ENCODE assay signal across 19 mouse cellular contexts in genomic region chr12:83233651-83234050, GRCm38 (mm10).
DNase-seq lines count a peak whose midpoint lies in the region; ATAC-seq lines count a peak whose summit lies in the region.
"Had no signal": no experiment of that assay in that cellular context is flagged by ENCODE, and none has a peak within 500 bp of the region (broad histone marks: within the 10 kb centered on the region; RNA-seq: fewer than 3 reads in every experiment).

No protein-coding gene starts in this region.

- H3K4me1 ChIP-seq in forebrain, embryonic 15.5 days = no peaks in the 10 kb centered on the region
- H3K4me1 ChIP-seq: liver, embryonic 12.5 days; megakaryocyte, embryonic 14.5 days had no signal

- H3K36me3 ChIP-seq in forebrain, embryonic 15.5 days = no peaks in the 10 kb centered on the region
- H3K36me3 ChIP-seq: forebrain, embryonic 12.5 days; hindbrain, embryonic 13.5 days; liver, embryonic 12.5 days had no signal

- H3K9me3 ChIP-seq in forebrain, embryonic 15.5 days = no peaks in the 10 kb centered on the region
- H3K9me3 ChIP-seq: forebrain, embryonic 12.5 days had no signal

- WGBS in forebrain, embryonic 15.5 days = 31% methylated on average over 7 of the region's 7 CpGs

- intact Hi-C loops in heart, postnatal 10 days (cut with DNase I) = no loop called here

- H3K27ac ChIP-seq in forebrain, embryonic 15.5 days (replicated peaks) = no peak overlapping the region
- H3K27ac ChIP-seq: forebrain, embryonic 12.5 days; hindbrain, embryonic 13.5 days; liver, embryonic 12.5 days had no signal

- H3K9ac ChIP-seq in forebrain, embryonic 15.5 days (replicated peaks) = no peak overlapping the region
- H3K9ac ChIP-seq: forebrain, embryonic 12.5 days; hindbrain, embryonic 13.5 days; liver, embryonic 12.5 days had no signal

- ATAC-seq in forebrain, embryonic 15.5 days (replicated peaks) = no peak
- ATAC-seq: activated CD4-positive, CD25-positive, alpha-beta regulatory T cell, adult 4 months; intestine, embryonic 16.5 days; liver, embryonic 12.5 days; lung, postnatal 0 days had no signal

- DNase-seq in kidney, adult 11 months = peak; percentile 21
- no peak for DNase-seq in kidney, postnatal 10 days
- DNase-seq in heart, adult 18-20 months = peak; percentile 57 to 73
- peak; percentile 48 for DNase-seq in heart, adult 8-10 months (ENCODE audit: low spot score)
- DNase-seq in heart, postnatal 10 days = peak; percentile 70 to 74
- DNase-seq in layer of hippocampus, postnatal 25 days (ENCODE audit: extremely low spot score in 1 of 2, low spot score in 1 of 2) = no peak
- DNase-seq: cerebellum, adult 9-10 months; gastrocnemius, postnatal 14 days; layer of hippocampus, adult 9-11 months; left cerebral cortex, postnatal 4 days; right cerebral cortex, postnatal 4 days had no signal

- no peak overlapping the region for H3K4me3 ChIP-seq in forebrain, embryonic 15.5 days
- H3K4me3 ChIP-seq: forebrain, embryonic 12.5 days; hindbrain, embryonic 13.5 days; liver, embryonic 12.5 days; megakaryocyte, embryonic 14.5 days had no signal

- H3K27me3 ChIP-seq in forebrain, embryonic 15.5 days = no peaks in the 10 kb centered on the region
- H3K27me3 ChIP-seq: forebrain, embryonic 12.5 days; hindbrain, embryonic 13.5 days; liver, embryonic 12.5 days had no signal

- H3K4me2 ChIP-seq in forebrain, embryonic 15.5 days (replicated peaks) = no peak overlapping the region
- H3K4me2 ChIP-seq: forebrain, embryonic 12.5 days; hindbrain, embryonic 13.5 days; liver, embryonic 12.5 days had no signal

Comparison
In these comparisons a context has a peak if more than half of its experiments do, and no peak if none do; other contexts are left out.
1. DNase-seq: peak in kidney, adult 11 months (single experiment), heart, adult 18-20 months (2 of 2), heart, adult 8-10 months (single experiment) and heart, postnatal 10 days (2 of 2); none in kidney, postnatal 10 days (single experiment) and layer of hippocampus, postnatal 25 days (0 of 2).